Mouse (Mus musculus) spleen, adult 18-20 months (tissue): ENCODE results near the gene Npc2.

ENCODE experiments used
- DNase-seq, 2 experiments: peaks; one replicate each; pipeline ENCODE4 v3.0.0; 2022; ENCODE audit warnings: mixed read lengths in 2 of 2

Gene Npc2

DNA sequence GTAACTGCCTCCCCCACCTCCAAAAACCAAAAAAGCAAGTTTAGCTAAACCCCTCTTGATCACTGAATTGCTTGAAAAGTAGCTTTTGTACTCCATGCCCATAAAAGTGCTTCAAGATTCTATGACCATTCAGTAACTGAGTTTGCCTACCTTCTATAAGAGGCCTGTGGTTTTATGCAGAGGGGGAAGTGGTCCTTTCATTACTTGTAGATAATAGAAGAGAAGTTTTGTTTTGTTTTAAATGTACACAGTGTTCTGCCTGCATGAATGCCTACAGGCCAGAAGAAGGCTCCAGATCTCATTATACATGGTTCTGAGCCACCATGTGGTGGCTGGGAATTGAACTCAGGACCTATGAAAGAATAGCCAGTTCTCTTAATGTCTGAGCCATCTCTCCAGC, 3.3 kb upstream of the Npc2 start:
- DNase-seq, result no peak

- no peak for DNase-seq
These were observed 1.4 kb upstream of the Npc2 start for GRCm38 (mm10) chr12:84774376-84774775.

DNA sequence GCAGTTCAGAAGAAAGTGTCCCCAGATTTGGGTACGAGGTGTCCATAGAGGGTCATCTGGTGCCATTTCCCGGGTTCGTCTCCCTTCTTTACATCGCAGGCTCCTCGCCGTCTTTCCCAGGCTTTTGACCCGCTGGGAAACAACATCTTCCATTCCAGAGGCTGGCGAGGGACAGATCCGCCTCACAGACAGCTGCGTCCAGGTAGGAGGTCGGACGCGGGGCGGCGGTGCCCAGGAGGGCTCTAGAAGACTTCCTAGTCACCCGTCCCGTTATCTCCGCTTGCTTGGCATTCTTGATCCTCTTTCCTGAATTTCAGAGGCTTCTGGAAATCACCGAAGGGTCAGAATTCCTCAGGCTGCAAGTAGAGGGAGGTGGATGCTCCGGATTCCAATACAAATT, 524 bp upstream of the Npc2 start:
- no peak for DNase-seq

DNA sequence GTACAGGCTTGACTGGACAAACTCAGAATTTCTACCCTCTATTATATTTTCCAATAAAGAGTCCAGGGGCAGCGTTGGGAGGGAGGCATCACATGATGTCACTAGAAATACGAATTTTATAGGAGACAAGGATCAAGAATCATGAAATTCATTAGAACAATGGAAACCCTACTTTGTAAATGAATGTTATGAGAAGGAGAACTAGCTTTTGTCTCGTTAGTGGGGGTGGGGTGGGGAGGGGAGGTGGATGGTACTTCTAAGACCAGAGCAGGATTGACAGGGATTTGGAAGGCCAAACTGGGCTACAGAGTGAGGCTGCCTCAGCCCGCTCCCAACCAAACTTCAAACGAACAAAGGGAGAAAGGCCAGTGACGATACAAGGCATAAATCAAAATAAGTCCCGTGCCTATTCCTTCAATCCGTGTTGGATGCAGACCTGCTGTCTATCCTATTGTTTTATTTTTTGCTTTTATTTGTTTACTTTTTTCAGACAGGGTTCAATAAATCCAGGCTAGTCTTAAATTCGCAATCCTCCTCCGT, 901 bp downstream of the Npc2 start:
- DNase-seq, result no peak

DNA sequence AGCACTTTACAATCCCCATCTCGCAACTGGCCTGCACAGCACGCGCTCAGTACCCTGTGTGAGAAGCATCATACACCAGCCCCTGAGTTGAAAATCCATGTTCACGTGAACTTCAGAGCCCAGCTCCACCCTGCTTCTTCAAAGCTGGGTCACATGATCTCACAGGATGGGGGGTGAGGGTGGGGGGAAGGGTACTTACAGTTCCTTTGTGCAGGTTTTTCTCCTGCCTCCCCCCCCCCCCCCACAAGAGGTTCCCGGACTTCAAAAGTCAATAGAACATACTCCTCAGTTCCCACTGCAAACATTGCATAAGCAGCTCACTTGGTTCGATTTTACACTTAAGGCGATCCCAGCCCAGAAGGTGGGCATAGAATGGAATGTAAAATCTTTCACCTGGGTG, 3.3 kb downstream of the Npc2 start:
- no peak for DNase-seq

GRCm38 (mm10) chr12:84767510-84767909, 5.4 kb downstream of the Npc2 start:
- DNase-seq, result no peak

GRCm38 (mm10) chr12:84766113-84766735, 6.7 kb downstream of the Npc2 start:
- no peak for DNase-seq

DNA sequence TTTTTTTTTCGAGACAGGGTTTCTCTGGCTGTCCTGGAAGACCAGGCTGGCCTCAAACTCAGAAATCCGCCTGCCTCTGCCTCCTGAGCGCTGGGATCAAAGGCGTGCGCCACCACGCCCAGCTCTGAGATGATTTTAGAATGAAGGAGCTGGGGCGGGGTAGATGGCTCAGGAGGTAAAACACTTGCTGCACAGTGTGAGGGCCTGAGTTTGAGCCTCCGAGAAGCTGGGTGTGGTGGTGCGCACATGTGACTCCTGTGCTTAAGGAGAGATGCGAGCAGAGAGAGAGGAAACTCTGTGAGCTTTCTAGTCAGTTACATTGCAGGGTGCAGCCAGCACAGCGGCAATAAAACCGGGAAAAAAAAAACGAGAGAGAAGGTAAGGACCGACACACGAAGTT, 7.4 kb downstream of the Npc2 start:
- no peak for DNase-seq

- no peak for DNase-seq
These were observed 8.2 kb downstream of the Npc2 start for GRCm38 (mm10) chr12:84764756-84765155.

- no peak for DNase-seq
These were observed 9.3 kb downstream of the Npc2 start for GRCm38 (mm10) chr12:84763577-84764218.

DNA sequence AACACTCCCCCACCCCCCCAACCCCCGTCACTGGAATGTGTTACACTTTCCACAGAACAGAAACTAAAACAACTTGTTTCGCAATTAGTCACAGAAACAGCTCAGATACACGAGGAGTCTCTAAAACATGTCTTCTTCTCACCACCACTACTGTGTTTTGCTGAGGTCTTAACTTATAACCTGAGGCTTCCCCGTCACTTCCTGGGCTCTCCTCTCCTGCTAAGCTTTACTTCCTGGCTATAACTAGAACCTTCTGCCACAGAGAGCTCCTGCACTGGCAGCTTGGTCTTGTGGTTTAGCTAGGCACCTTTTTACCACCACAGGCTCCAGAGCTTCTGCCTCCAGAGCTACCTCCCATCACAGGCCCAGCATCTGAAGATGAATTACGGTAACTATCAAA, 10.4 kb downstream of the Npc2 start:
- DNase-seq, result no peak

GRCm38 (mm10) chr12:84759063-84759462, 13.9 kb downstream of the Npc2 start:
- DNase-seq, result peak in 1 of 2 experiments; percentile 35

- DNase-seq, result no peak
These were observed 16.9 kb downstream of the Npc2 start for GRCm38 (mm10) chr12:84756016-84756415.

GRCm38 (mm10) chr12:84755008-84755695, 17.8 kb downstream of the Npc2 start:
- DNase-seq, result peak; percentile 17 to 65

DNA sequence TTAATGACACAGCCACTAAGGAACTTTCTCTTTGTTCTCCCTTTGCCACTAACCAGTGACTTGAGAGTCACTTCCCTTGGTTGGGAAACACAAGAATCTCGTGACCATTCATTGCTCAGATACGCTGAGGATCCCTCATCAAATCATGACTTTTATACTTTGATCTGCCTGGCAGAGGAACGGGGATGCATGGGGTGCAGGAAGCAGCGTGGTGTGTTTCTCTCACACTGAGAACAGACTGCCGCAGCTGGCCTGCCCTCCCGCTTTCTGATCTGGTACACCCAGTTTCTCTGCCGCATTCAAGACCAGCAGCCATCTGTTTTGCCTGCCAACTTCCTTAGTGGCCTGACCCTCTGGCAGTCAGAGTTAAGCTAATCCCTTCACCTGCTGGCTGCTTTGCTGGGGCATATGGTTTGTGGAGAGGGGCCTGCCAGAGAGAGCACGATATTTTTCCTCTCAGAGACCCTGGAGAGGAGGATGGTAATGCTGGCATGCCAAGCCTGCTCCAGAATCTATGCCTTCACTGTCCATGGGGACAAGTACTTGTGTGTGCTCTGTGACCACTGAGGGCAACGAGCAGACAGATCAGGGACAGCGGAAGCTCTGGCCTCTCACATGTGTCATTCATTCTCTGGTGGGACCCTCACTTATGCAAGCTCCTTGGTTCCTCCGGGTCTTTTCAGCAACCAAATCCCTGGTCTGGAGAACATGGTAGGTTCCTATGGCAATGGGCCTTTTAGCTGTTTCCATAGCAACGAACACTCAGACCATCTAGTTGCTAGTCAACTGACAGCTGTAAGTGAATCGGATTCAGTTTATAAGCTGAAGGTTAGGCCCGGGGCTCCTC, 20.6 kb downstream of the Npc2 start:
- DNase-seq, result no peak

DNA sequence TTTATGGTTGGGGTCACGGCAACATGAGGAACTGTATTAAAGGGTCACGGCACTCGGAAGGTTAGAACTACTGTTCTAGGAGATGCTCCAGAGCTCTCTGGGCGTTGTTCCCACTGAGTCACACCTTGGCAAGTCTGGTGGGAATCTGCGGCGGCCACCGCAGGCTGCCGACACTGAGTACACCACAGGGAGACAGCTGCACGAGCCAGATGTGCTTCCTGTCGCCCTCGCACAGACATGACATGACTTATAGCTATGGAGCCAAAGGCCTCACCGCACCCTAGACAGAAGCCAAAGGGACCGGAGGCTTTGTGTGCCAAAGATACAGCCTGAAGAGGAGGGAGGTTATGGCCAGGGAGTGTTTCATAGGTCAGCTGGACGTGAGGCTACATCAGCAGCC, 22.3 kb downstream of the Npc2 start:
- no peak for DNase-seq

GRCm38 (mm10) chr12:84748134-84748533, 24.8 kb downstream of the Npc2 start:
- DNase-seq, result no peak

DNA sequence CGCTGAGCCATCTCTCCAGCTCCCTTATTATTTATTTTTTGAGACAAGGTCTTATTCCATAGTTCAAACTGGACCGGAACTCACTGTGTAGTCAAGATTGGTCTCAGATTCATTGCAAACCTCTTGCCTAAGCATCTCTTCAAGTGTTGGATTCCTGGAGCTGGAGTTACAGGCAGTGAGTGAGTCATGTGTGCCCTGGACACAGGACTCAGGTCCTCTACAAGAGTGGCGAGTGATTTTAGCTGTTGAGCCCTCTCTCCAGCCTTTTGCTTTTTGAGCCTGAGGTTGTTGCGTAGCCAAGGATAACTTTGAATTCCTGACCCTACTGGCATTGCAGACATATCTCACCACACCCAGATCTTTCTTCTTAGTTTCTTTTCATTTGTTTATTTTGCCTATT, 27.3 kb downstream of the Npc2 start:
- DNase-seq, result no peak

GRCm38 (mm10) chr12:84743496-84743895, 29.5 kb downstream of the Npc2 start:
- no peak for DNase-seq

DNA sequence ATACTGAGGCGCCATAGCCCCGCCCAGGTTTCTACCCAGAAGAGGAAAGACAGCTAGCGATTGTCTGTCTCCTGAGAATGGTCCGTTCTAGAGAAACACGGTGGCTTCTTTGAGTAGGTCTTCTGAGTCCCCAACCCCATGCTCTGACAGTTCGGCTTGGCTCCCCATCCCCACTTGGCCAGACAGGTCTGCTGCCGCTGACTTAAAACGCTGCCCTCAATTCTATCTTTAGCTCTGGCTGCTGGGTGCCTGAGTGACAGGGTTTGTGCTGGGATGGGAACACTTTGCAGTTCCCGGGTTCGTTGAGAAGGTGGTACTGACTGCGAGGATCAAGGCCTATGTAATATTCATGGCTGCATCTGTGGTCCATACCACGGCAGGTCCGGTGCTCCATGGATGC, 39.6 kb downstream of the Npc2 start:
- no peak for DNase-seq

DNA sequence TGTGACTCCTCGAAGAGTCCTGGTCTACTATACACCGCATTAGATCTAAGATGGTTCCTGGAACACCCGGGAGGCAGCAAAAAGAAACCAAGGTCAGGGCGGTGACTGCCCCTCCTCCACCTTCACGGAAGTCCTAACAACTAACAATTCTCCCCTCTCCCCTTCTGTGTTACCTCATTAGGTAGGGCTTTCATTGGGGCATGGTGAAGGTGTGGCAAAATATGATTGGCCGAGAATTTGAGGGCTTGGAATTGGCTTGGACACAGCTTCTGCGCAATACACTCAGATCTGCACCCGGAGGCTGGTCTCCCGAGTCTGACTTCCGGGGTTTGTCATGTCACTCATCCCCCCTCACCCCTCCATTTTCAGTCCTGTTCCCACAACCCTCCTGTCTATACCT, 44.5 kb downstream of the Npc2 start:
- no peak for DNase-seq

GRCm38 (mm10) chr12:84727434-84727833, 45.5 kb downstream of the Npc2 start:
- no peak for DNase-seq

DNA sequence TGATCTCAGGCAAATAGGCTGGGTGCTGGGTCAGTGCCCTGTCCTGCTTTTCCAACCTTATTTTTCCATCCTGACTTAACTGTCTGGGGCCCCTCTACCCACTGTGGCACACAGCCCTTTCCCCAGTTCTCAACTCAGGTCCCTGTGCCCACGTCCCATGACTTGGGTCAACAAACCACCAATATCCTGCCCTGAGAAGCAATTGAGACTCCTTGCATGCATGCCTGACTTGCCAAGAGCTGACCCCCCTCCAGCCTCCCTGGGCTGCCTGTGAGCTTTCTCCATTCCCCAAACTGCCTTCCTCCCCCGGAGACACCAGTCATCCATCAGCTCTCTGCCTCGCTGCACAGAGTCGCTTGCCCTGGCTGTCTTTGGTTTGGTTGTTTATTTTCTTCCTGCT, 46.0 kb downstream of the Npc2 start:
- DNase-seq, result no peak
